Mouse (Mus musculus) retina, adult 2 months (tissue): ENCODE measurements around the gene Bex4.
"Not testable (repeated sequence)": the region's sequence is repeated elsewhere in the genome, so short reads cannot be mapped to it uniquely, and the experiment has no call there.

ENCODE experiments used
- DNase-seq: peaks from one replicate; pipeline ENCODE4 v3.0.0-alpha.2; 2012; ENCODE audit warnings: low read depth, low spot score

The Bex4 gene

DNA sequence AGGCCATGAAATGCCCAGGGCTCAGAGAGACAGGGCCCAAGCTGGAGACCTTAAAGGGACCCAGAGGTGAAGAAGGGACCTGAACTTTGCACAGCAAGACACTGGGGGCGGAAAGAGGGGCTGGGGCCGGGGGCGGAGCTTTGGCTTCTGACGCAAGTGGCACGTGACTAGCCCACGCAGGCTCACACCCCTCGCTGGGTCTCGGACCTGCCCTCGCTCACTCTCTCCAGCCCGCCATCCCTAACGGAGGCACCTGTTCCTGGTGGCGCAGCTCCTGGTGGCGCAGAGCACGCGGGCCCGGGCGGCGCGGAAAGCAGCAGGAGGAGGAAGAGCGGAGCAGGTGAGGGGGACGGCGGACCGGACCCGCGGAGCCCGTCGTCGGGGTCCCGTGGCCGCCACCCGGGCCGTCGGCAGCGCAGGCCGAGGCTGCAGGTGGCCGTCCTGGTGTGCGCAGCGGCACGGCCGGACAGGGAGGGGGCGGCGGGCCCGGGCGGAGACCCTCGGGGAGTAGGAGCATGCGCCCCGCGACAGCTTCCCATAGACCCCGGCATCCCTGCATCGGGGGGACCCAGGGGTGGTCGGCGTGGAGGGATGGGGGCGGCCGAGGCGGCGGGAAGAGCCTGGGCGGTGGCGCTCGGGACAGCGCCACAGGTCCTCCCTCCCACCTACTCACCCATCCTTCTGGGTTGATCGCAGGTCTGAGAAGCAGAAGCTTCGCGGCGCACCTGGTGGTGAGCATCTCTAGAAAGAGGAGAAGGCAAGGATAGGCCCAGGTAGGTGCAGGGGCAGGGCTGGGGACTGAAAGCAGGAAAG, at the start of gene Bex4:
Gene Bex4 (plus strand): TSS at position 170 of the 813 bp plus-strand sequence.
- DNase-seq = not testable (repeated sequence)

DNA sequence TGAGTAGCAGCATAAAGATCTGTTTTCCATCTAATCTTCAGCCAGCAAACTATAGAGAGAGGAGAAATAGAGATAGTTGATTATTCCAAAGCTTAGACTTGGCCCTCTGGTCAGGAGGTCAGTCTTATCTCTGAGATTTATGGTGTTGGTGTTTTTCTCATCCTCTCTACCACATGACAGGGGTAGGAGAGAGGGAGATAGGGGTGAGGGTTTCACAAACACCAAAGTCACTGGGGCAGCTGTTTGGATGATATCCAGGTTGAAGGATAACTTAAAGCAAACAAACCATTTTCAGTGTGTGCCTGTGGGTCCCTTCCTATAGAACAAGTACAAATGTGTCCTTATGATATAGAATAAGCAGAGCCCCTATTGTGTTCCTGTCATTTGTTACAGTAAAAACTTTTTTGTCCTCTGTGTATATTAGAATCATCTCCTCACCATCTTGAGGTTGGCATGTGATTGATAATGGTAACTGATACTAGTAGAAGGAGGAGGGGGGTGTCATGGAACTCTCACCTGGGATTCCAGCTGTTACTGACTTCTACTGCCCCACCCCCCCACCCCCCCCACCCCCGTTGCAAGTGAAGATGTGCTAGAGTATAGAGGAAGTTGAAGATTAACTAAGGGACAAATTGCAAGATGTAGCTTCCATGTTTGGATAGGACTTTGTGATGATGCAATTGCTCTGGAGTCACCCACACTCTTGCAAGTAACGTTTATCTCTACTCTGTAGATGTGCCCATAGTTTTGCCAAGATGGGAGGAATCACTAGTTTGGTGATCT, 46.1 kb upstream of the Bex4 start:
- no peak for DNase-seq

DNA sequence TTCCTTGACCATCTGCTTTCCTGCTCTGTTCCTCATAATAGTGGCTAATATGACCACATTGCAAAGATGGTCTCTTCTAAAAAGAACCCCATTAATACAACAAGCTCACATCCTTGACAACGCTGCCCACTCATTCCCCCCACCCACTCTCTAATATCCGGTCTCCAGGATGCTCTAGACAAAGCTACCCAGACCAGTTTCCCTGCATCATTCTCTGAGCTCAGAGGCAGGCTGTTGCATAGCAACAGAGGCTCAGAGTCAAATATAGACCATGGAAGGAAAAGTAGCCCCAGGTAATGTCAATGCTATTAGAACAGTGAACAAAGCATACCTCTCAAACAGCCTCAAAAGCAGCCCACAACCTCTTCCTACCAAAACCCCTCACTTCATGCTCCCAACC, 44.4 kb upstream of the Bex4 start:
- DNase-seq = no peak

DNA sequence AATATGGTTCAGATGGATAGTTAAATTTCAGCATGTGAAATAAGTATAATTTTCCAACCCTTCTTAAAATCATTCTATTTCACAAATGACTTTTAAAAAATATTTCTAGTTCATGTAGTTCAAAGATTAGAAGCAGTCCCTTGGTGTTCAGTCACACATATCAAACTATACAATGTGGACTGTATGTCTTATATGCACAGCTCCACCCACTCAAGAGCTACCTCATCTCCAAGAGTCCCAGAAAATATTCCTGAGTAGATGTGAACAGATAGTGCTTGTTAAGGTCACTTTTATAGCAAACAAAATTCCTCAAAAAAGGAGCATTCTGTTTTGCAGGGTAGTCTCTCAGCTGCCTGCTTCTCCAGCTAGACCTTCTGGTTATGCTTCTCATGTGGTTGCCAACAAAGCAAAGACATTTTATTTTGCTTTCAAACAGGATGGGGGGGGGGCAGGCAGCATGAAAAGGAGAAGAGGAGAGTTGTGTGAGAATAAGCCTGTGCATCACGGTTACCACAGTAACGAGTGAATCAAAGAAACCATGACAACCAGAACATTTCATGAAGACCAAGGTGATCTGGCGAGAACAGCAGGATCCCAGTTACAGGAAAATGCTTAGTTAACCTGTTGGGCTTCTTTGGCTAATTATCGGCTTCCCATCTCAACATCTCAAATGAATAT, 34.6 kb upstream of the Bex4 start:
- DNase-seq = no peak

DNA sequence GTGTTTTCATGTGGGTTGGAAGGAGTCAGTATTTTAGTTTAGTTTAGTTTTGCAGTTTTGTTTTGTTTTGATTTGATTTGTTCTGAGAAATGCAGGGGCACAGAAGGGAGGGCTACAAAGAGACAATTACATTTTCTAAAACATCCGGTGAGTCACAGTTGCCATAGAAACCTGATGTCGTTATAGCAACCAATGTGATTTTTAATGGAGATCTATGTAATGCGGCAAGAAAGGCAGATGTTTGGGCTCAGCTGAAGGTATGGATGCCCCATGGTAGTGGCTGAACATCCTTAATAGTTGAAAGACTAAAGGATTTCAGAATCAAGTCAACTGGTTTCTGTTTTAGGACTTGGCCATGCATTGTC, 34.1 kb upstream of the Bex4 start:
- no peak for DNase-seq

DNA sequence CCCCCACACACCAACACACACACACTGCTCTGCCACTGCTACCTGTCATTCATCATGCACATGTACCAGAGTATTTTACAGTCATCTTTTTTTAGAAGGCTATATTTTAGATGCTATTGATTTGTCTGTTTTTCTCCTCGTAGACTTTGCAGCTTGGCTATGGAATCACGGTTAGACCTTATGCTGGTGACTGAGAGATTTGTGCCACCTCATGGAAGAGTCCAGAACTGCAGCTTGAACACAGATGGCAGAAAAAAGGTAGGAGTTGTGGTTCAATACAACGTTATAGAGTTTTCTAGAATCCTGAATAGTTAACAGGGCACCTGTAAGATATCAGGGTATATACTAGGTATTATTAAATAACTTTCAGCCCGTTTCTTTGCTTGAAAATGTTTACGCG, 30.9 kb upstream of the Bex4 start:
- DNase-seq = no peak

DNA sequence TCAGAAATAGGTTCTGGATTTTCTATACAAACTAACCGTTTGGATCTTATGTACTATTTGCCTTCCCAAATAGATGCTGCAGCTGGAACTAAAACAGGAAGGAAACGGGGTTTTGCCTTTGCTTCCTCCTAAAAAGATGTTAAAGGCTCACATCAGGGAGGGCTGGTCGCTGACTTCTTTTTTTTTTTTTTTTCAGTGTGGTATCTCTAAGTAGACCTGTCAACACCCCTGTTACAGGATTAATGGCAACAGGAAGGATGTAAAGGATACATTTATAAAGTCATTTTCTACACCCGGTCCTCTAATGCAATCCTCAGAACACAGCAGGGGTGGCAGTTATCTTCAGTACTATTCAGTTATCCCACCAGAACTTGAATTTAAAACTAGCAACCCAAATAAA, 23.8 kb upstream of the Bex4 start:
- DNase-seq = no peak

DNA sequence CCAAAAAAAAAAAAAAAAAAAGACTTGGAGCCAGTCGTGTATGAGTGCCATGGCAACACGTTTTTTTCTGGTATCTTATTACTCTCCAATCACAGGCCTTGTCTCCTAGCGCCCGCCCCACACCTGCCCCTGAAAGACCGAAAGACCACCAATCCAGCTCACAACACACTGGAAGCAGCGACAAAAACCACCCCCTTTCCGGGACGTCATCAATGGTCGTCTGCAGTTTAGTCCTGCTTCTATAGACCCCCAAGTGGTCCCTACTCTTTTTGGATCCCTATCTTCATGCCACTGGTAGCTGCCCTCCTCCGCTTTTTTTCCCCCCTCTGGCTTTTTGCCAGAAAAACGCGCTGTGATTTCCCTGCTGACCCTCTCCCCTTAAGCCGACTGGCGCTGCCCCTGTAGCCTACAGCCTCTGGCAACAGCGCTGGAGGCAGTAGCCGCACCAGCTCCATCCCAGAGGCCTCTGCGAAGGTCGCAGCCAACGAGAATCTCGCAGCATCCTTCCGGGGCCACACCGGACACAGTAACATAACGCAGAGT, 23.3 kb upstream of the Bex4 start:
- DNase-seq = no peak

DNA sequence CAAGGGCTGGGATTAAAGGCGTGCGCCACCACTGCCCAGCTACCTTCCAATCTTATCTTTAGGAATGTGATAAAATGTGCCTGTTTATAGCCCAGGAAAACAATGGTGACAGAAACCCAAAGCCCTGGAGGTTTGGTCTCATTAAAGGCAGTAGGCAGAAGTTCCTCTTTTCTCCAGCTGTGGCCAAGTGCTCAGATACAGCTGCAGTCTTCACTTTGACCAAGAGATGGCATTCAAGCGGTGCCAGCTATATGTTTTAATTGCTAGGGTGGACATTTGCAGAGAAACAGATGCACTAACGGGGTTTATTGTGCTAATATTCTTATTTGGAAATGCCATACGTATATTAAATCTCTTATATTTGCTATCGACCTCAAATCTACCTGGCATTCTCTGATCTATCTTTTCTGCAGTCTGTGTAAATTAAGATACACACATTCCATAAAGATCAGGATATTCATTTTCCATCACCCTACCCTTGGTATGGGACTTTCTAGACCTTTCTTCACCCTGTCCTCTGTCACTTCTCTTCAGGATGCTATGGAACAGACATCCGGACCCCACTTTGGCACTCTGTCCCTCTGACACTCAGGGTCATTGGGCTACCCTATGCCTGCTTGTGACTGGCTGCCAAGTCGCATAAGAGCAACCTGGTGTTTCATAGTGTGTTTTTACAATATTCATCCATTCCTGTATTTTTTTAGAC, 11.6 kb upstream of the Bex4 start:
- no peak for DNase-seq

DNA sequence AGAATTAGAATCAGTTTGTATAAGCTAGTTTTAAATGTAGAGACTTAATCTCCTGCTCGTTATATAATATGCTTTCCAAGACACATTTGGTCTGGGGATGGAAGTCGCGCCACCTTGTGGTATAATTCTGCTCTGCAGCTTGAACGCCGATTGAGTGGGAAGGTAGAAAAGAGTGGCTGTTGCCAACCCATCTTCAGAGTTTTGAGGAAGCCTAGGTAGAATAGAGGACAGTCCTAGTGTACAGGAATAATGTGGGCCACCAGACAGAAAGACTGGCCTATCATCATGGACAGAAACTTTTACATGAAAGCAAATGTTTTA, 11.1 kb upstream of the Bex4 start:
- DNase-seq = no peak

DNA sequence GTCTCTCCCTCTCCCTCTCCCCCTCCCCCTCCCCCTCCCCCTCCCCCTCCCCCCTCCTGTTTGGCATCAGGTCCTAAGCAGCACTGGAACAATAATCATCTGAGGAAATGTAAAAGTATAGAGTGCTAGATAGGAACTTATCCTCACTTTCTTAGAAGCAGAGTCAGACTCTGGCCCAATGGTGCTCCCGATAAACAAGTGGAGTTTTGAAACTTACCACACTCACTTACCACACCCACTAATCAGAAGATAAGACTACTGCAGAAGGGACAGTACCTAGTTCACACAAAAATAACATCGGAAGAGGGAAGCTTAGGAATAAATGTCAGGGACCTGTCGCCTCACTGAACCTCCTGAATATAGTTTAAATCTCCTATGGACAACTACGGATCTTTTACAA, 3.2 kb upstream of the Bex4 start:
- DNase-seq = no peak

DNA sequence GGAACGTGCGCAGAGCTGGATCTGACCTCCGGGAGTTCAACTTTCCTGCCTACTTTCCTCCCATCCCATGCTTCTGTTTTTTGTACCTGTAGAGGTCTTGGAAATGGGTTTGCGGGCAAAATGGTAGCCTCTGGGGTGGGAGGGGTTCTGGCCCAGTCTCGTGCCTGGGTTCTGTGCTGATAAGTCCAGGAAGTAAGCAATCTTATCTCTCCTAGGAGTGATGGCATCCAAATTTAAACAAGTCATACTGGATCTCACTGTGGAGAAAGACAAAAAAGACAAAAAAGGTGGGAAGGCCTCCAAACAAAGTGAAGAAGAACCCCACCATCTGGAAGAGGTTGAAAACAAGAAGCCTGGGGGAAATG, 826 bp downstream of the Bex4 start:
- DNase-seq = not testable (repeated sequence)

DNA sequence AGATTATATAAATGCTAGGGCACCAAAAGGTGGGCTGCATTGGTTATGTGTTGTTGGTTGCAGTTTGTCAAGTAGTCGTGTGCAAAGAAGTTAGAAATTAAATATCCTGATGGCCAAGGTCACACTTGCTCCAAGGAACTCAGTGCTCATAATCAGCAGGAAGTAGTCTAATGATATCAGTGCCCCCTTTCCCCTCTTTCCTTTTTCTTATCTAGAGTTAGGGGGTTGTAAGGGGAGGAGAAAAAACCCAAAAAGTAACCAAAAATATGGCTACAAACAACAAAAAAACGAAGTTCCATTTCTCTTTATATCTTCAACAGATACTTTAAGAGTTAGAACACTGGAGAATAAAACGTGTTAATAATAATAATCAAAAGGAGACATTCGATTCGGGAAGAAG, 2.6 kb downstream of the Bex4 start:
- no peak for DNase-seq

DNA sequence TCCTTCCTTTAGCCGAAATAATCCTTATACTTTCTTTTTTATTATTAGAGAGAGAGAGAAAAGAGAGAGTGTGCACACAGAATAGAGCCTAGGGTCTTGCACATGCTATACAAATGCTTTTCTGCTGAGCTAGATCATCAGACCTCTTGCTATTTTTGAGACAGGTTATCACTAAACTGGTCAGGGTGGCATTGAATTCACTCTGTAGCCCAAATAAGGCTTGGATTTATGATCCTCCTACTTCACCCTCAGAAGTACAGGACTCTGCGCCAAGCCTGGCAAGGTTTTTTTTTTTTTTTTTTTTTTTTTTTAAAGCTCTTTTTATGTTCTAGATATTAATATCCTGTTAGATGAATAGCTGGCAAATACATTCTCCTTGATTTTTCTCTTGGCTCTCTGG, 4.9 kb downstream of the Bex4 start:
- no peak for DNase-seq

DNA sequence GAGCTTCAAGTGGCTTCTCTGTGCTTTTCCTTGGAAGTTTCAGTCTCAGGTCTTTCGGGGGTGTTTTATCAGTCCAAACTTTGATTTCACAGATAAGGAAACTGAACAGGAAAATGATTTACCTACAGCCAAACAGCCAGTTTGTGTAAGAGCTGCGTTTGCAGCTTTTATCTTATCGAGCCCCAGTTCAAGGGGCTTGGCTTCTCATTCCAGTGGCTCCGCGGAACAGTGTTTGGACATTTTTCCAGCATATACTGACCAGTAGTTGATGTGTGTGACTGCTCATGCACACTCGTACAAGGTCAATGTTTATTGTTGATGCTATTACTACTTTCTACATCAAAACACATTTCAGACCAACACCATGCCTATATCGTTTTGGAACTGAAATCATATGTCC, 5.4 kb downstream of the Bex4 start:
- no peak for DNase-seq

DNA sequence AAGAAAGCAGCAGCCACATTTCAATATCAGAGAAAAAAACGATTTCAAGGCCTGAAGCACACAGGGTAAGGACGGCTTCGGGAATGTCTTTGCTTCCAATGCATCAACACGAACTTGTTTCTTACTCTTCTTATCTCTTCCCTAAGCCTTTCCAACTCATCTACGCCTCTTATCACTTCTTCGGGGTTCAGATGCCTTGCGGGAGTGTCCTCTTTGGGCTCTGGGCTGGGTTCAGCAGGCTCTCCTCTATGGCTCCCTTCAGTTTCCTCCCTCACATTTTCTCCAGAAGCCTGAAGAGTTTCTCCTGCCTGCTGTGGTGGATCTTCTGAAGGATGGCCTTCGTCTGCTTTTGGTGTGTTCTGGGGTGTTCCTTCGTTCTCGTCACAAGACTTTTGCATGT, 31.8 kb downstream of the Bex4 start:
- DNase-seq = no peak

DNA sequence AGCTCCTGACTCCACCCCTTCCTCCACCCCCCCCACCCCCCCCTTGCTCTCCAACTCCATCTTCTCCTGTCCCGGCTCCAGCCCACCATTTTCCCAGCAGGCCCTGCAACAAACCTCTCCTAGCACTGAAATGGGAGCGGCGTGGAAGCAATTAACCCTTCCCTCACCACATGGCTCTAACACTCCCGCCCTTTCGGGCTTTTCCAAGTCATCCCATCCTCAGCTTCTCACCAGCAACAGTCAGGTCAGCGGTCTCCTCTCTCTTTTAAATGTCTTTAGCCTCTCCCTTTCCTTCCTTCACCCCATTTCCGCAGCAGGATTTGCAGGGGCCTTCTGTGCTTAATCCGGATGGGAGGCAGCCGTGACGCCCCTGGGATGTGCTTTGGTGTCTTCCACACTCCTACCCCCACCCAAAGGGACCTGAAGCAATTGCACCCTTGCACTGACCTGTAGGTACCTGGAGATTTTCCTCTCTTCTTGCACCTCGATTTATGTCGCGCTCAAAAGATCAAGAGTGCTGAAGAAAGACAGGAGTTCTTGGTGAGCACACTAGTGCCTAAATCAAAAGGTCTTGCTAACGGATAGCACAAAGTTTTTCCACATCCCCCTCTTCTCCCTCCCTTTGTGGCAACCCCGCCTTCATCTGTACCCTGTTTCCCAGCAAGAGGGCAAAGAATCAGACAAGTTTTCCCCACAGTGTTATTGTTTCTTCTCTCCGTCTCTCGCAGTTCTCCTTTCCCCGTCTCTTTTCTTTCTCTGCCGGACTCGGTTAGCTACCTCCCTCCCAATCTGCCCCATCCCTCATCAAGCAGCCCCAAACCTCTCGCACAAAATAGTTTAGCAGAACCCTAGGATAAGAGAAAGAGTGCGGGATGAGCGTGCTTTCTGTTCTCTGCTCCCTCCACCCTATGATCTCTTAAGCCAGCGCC, 32.7 kb downstream of the Bex4 start:
- DNase-seq = no peak

DNA sequence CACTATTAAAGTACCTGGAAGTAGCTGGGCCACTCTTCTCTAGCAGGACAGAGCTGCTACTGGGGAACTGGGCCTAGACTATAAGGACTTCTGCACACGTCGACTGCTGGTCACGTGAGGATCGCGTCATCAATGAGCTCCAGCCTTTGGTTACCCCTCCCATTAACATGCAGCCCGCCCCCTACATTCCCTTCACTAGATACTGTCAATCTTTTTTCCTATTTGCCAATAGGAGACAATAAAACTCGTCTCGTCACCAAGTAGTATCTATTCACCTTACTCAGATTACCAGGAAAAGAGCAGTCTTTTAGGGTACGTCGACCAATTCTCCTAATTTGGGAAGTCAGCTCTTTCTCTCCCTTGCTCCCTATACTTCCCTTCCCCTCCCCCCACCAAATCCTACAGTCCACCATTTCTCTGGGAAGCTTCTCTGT, 33.3 kb downstream of the Bex4 start, which contains the start of gene Tceal8:
Gene Tceal8 (minus strand): TSS at position 225 of the 434 bp plus-strand sequence.
- peak; percentile 56 for DNase-seq

DNA sequence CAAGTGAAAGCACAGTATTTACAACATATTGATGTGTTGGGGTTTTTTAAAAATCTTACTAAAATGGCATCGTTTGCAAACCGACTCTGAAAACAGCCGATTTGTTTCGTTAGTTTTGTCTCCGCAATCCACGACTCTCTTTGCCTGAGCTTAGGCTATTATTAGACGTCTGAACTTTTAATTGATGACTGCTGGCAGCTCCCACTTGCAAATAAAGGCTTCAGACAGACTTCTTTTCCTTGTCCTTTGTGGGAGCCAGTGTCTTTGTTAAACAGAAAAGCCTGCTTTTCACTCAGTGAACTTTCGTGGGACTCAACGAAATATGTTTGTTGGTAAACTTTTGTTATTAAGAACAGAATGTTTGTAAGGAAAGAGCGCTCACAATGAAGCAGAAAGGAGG, 34.0 kb downstream of the Bex4 start:
- no peak for DNase-seq

DNA sequence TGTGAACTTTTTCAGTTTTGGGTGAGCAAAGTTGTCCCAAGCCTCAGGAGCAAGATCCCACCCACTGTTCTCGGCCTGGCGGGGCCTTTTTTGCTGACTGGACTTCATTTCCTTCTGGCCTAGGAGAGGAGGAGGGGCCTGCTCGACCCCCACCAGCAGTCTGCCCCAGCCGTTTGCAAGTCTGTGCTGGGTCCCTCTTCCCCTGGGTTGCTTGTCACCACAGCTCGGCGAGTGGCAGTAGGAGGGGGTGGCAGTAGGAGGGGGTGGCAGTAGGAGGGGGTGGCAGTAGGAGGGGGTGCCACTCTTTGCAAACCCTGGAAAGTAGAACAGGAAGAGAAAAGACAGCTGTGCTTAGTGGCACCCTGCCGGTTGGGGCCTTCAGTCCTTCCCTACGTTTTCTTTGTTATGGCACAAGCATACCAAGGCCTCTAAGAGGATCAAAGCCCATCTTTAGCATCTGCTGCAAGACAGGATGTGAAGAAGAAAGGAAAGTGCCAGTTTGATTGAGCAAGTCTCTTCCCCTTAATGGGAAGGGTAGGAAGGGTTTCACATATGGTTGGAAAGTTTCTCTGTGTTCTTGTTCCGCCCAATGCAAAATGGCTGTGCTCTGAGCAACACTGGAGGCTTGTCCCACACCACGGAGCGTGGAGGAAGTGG, 42.2 kb downstream of the Bex4 start:
- DNase-seq = no peak
